Mouse (Mus musculus) granulocyte monocyte progenitor cell, adult 5-6 weeks (primary cell): ENCODE measurements around the gene Grb14. TPM values are rescaled to one million over a fixed set of nuclear protein-coding genes. Genes with fewer than 3 reads are reported as not detected.

Experiments used
- ATAC-seq: replicated peaks from 2 replicates; pipeline ENCODE4 v1.8.0; 2016; ENCODE audit warnings: mild to moderate bottlenecking, moderate TSS enrichment, inconsistent platforms; ENCODE audit not compliant: poor library complexity, severe bottlenecking
- total RNA-seq, 2 experiments: library from RNA; stranded (forward) in 1 of 2; stranded (reverse) in 1 of 2; fragments of 200-712, 200-1000 nt in 1 of 2; fragments of >200 nt in 1 of 2; fragmentation: Nextera tagmentation in 1 of 2; gene quantifications; 2 replicates each; pipeline ENCODE4 v1.2.3; 2014 to 2017

The Grb14 gene
- total RNA-seq, 2 experiments from 2014 or later: 1.6 to 3.6 TPM

DNA sequence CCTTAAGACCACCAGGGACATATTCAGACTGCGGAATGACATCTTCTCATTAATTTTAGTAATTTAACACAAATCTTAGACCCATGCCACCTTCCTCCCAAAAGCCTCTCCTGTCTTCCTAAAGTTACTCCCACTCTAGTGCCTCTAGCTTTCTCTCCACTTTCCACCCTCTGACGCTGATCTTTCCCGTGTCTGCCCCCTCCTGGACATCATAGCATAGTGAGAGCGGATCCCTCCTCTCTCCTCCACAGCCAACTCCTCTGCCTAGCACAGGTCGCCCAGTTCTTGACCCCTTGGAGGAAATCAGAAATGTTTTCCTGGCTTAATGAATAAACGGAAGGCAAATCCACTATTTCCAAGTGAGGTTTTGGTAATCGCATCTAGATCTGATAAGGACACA, 131.6 kb downstream of the Grb14 start:
- ATAC-seq: no peak

DNA sequence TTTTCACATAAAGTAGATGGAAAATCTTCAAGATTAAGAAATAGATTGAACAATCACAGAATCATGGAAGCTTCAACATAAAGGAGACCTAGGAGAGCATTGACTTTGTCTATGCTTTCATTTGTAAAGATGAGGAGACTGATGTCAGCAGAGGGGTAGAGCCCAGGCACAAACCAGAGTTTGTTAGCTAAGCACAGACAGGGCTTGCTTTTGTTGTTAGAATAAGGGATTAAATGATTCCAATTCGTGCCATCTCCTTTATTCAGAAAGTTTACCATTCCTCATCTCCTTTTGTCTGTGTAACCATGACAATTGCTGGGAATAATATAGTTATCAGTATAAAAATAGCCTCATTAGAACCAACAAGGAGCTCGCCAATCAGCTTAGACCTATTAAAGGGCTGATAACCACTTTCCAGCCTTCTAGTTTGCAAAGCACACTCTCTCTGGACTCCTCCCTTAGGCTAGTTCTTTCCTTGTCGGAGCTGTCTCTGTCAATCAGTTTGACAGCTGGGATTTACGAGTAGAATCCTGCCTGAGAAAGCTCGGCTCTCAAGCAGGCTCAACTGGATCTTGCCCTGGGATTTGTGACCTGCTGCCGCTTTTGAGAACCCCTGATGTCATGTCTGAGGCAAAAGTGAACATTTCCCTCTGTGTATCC, 137.6 kb downstream of the Grb14 start:
- ATAC-seq: no peak

DNA sequence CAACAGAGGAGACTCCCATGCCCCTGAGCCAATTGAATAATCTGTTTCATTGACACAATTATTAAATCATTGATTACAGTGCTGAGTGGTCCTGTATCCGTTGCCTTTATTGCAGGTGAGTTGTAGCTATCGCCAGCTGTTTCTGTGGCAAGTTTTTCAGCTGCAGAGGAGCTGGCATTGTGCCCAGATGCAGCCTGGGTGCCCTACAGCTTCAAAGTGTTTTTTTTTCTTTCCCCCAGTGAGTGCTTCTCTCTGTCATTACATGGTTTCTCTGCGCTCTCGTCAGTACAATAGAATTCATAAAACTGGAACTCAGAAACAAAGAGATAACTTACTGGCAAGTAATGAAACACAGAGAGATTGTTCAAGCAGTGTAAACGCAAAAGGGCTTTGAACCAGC, 139.1 kb downstream of the Grb14 start:
- no peak for ATAC-seq

DNA sequence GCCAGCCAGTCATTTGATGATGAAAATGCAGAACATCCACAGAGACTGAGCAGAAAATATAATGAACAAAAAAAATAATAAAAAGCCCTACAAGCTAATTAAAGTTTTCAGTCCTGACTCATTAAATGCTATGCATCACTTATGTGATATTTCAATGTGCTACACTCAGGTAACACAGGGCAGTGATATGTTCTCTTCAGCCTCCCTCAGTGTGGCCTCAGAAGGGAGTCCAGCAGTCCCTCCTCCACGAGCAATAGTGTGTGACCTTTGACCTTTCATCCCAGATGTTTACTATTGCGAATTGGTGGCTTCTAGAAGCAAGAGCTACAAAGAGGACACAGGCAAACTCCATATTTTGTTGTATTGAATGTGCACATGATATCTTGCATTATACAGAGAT, 146.5 kb downstream of the Grb14 start:
- no peak for ATAC-seq

Other genes with a start within 250 kb of the Grb14 start
- 2.9 and 3.6 TPM in 2 replicates for gene Cobll1, start 214.4 kb upstream of the Grb14 start, total RNA-seq (2014; fragmentation: Nextera tagmentation)
- gene Cobll1, start 214.4 kb upstream of the Grb14 start, total RNA-seq (2017): 1.0 and 1.7 TPM in 2 replicates